In genomic region chr1:179443423-179443822, GRCm38 (mm10) we compare ENCODE assay signal across 24 mouse cellular contexts.
DNase-seq lines count a peak whose midpoint lies in the region; ATAC-seq lines count a peak whose summit lies in the region.
"Had no signal": no experiment of that assay in that cellular context is flagged by ENCODE, and none has a peak within 500 bp of the region (broad histone marks: within the 10 kb centered on the region; RNA-seq: fewer than 3 reads in every experiment).

No protein-coding gene starts in this region.

- H3K4me3 ChIP-seq in heart, embryonic 10.5 days: no peak overlapping the region
- no peak overlapping the region for H3K4me3 ChIP-seq in kidney, embryonic 16.5 days (ENCODE audit: low read length)
- no peak overlapping the region for H3K4me3 ChIP-seq in limb, embryonic 12.5 days (replicated peaks)
- H3K4me3 ChIP-seq: embryonic facial prominence, embryonic 13.5 days; forebrain, embryonic 13.5 days; gastrocnemius, adult 2 months; heart, adult 2 months; heart, embryonic 13.5 days had no signal

- H3K4me2 ChIP-seq in kidney, embryonic 16.5 days (replicated peaks; ENCODE audit: low read depth, low read length): no peak overlapping the region
- H3K4me2 ChIP-seq in limb, embryonic 12.5 days: no peak overlapping the region
- H3K4me2 ChIP-seq: embryonic facial prominence, embryonic 13.5 days; forebrain, embryonic 13.5 days; heart, embryonic 13.5 days; hindbrain, embryonic 14.5 days had no signal

- H3K27me3 ChIP-seq in heart, embryonic 10.5 days (ENCODE audit: insufficient read depth, poor library complexity, severe bottlenecking): 0 out of 2 replicates have a peak, but pooled peaks cover 5% of the 10 kb centered on the region
- H3K27me3 ChIP-seq in kidney, embryonic 16.5 days (ENCODE audit: insufficient read depth, low read length): no peaks in the 10 kb centered on the region
- peaks cover 30% of the 10 kb centered on the region for H3K27me3 ChIP-seq in limb, embryonic 12.5 days
- H3K27me3 ChIP-seq: embryonic facial prominence, embryonic 13.5 days had no signal

- no peaks in the 10 kb centered on the region for H3K9me3 ChIP-seq in heart, embryonic 10.5 days
- no peaks in the 10 kb centered on the region for H3K9me3 ChIP-seq in kidney, embryonic 16.5 days (ENCODE audit: low read length)
- no peaks in the 10 kb centered on the region for H3K9me3 ChIP-seq in limb, embryonic 12.5 days
- H3K9me3 ChIP-seq: embryonic facial prominence, embryonic 13.5 days; forebrain, embryonic 13.5 days; G1E; heart, embryonic 13.5 days had no signal

- H3K4me1 ChIP-seq in heart, embryonic 10.5 days: peaks cover 28% of the 10 kb centered on the region
- H3K4me1 ChIP-seq in kidney, embryonic 16.5 days (ENCODE audit: insufficient read depth, low read length): peaks cover 17% of the 10 kb centered on the region
- H3K4me1 ChIP-seq in limb, embryonic 12.5 days (replicated peaks): peaks cover 30% of the 10 kb centered on the region

- no peak overlapping the region for H3K9ac ChIP-seq in kidney, embryonic 16.5 days (replicated peaks; ENCODE audit: low read length)
- H3K9ac ChIP-seq in limb, embryonic 12.5 days (replicated peaks): no peak overlapping the region
- H3K9ac ChIP-seq: embryonic facial prominence, embryonic 13.5 days; forebrain, embryonic 13.5 days; forebrain, postnatal 0 days; heart, embryonic 13.5 days; hindbrain, embryonic 14.5 days had no signal

- WGBS in heart, embryonic 10.5 days: 68% methylated on average over 8 of the region's 8 CpGs
- 47% methylated on average over 8 of the region's 8 CpGs for WGBS in kidney, embryonic 16.5 days
- WGBS in limb, embryonic 12.5 days: 44% methylated on average over 8 of the region's 8 CpGs

- ATAC-seq in kidney, embryonic 16.5 days (ENCODE audit: low FRiP score, low TSS enrichment): 0 out of 2 replicates have a peak, but pooled peaks have one; percentile 40
- no peak for ATAC-seq in limb, embryonic 12.5 days (ENCODE audit: insufficient number of reproducible peaks, insufficient read depth, low FRiP score, low TSS enrichment, low read depth)
- ATAC-seq: CD4-positive, CD25-positive, alpha-beta regulatory T cell, adult 4 months; forebrain, embryonic 13.5 days; forebrain, postnatal 0 days had no signal

- DNase-seq in embryo, embryonic 10 days (ENCODE audit: low spot score): peak; percentile 34
- DNase-seq in embryo, embryonic 10.5 days (ENCODE audit: low spot score): no peak
- DNase-seq in heart, embryonic 10.5 days (ENCODE audit: low spot score): no peak
- DNase-seq in heart, adult 9 months (ENCODE audit: low spot score in 2 of 2): no peak
- DNase-seq in kidney, postnatal 25 days: no peak
- no peak for DNase-seq in layer of hippocampus, adult 11-12 months (ENCODE audit: low spot score)
- DNase-seq: adrenal gland, adult 8-10 months; adrenal gland, postnatal 36 days; B cell, adult 2 months; cerebellum, adult 2 months; cerebellum, postnatal 10 days; forebrain, postnatal 0 days; gastrocnemius, adult 2 months; gastrocnemius, postnatal 36 days; heart, adult 2 months; heart, postnatal 4 days had no signal

- peak overlapping the region; percentile 56 for H3K27ac ChIP-seq in heart, embryonic 10.5 days
- H3K27ac ChIP-seq in kidney, embryonic 16.5 days (ENCODE audit: low read length): no peak overlapping the region
- H3K27ac ChIP-seq in limb, embryonic 12.5 days: peak overlapping the region; percentile 41; the same call in 1 of the 2 replicates
- H3K27ac ChIP-seq: embryonic facial prominence, embryonic 13.5 days; forebrain, embryonic 13.5 days; gastrocnemius, adult 2 months; heart, adult 2 months; heart, embryonic 13.5 days; hindbrain, embryonic 14.5 days had no signal

- H3K36me3 ChIP-seq in heart, embryonic 10.5 days: no peaks in the 10 kb centered on the region
- no peaks in the 10 kb centered on the region for H3K36me3 ChIP-seq in kidney, embryonic 16.5 days (ENCODE audit: insufficient read depth, low read length)
- H3K36me3 ChIP-seq in limb, embryonic 12.5 days: no peaks in the 10 kb centered on the region
- H3K36me3 ChIP-seq: embryonic facial prominence, embryonic 13.5 days; heart, embryonic 13.5 days had no signal
